Mouse (Mus musculus) forebrain, embryonic 11.5 days (tissue): ENCODE results near the gene Gabrb1. TPM values are rescaled to one million over a fixed set of nuclear protein-coding genes. Genes with fewer than 3 reads are reported as not detected.

ENCODE experiments used
- ATAC-seq: fragments of 200-750 bp; cut with Nextera tagmentation; replicated peaks from 2 replicates; pipeline ENCODE4 v1.8.0; 2017; ENCODE audit warnings: moderate TSS enrichment; ENCODE audit not compliant: low FRiP score
- DNase-seq: peaks from one replicate; pipeline ENCODE4 v3.0.0-alpha.2; 2017; ENCODE audit warnings: low spot score
- H3K27ac ChIP-seq: fragments of 300-500 bp; sonication (generic); 2 replicates; pipeline ENCODE4 v1.5.1; 2014; ENCODE audit warnings: low read depth, low read length
- H3K27me3 ChIP-seq: fragments of 300-500 bp; sonication (generic); 2 replicates; pipeline ENCODE4 v1.6.1; 2014; ENCODE audit warnings: mild to moderate bottlenecking, low read length, mixed read lengths; ENCODE audit not compliant: control insufficient read depth, insufficient read depth
- H3K36me3 ChIP-seq: fragments of 300-500 bp; sonication (generic); 2 replicates; pipeline ENCODE4 v1.6.1; 2014; ENCODE audit warnings: mild to moderate bottlenecking, low read length, moderate library complexity, mixed read lengths; ENCODE audit not compliant: control insufficient read depth, insufficient read depth
- H3K4me1 ChIP-seq: fragments of 300-500 bp; sonication (generic); replicated peaks from 2 replicates; pipeline ENCODE4 v1.6.1; 2014; ENCODE audit warnings: low read length, mixed read lengths; ENCODE audit not compliant: control insufficient read depth, insufficient read depth
- H3K4me2 ChIP-seq: fragments of 300-500 bp; sonication (generic); 2 replicates; pipeline ENCODE4 v1.6.1; 2014; ENCODE audit warnings: low read depth, mild to moderate bottlenecking, low read length, moderate library complexity, mixed read lengths; ENCODE audit not compliant: severe bottlenecking
- H3K4me3 ChIP-seq: fragments of 300-500 bp; sonication (generic); 2 replicates; pipeline ENCODE4 v1.5.1; 2014; ENCODE audit warnings: low read depth, low read length
- H3K9ac ChIP-seq: fragments of 300-500 bp; sonication (generic); 2 replicates; pipeline ENCODE4 v1.6.1; 2014; ENCODE audit warnings: low read length
- H3K9me3 ChIP-seq: fragments of 300-500 bp; sonication (generic); 2 replicates; pipeline ENCODE4 v1.6.1; 2016; ENCODE audit warnings: low read length, mixed read lengths; ENCODE audit not compliant: control insufficient read depth
- WGBS: fragments of 180-500 bp; shearing (Covaris S2); extraction: QIAGEN DNeasy Blood & Tissue Kit; methylation state at CpG from one replicate; pipeline ENCODE4 v1.1.7; 2014; 5-methylcytosine and 5-hydroxymethylcytosine counted together
- polyA plus RNA-seq: library from polyadenylated mRNA; unstranded; fragments of >200 nt; fragmentation: Nextera tagmentation; extraction: Ambion mirVana; gene quantifications from 2 replicates; pipeline ENCODE4 v1.2.1, GENCODE M21; 2014

Gabrb1 gene
- polyA plus RNA-seq, 1 experiment from 2014 or later, result 0.51 TPM

DNA sequence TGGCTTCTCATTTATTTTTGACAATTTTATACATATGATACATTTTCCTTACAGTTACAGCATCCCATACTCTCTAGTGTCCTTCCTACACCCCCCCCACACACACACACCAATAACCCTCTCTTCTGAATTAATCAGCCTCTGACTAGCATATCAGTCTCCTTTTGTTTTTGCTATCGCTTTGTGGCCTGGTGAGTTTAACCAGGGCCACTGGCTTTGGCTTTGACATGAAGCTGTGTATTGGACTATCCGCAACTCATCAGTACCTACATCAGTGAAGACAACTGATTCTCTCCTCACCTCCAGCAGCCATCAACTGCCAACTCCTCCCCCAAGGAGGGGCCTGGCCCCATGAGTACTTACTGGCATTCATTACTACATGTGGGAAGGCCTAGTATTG lies 437.1 kb downstream of the Gabrb1 start:
- no peaks in the 10 kb centered on the region for H3K36me3 ChIP-seq
- no peaks in the 10 kb centered on the region for H3K4me1 ChIP-seq
- WGBS, result 95% methylated on average over 2 of the region's 2 CpGs
- no peaks in the 10 kb centered on the region for H3K9me3 ChIP-seq
- H3K4me3 ChIP-seq, result no peak overlapping the region
- no peak overlapping the region for H3K9ac ChIP-seq
- H3K4me2 ChIP-seq, result no peak overlapping the region
- DNase-seq (no peak), ATAC-seq (no peak)
- no peak overlapping the region for H3K27ac ChIP-seq
- no peaks in the 10 kb centered on the region for H3K27me3 ChIP-seq

DNA sequence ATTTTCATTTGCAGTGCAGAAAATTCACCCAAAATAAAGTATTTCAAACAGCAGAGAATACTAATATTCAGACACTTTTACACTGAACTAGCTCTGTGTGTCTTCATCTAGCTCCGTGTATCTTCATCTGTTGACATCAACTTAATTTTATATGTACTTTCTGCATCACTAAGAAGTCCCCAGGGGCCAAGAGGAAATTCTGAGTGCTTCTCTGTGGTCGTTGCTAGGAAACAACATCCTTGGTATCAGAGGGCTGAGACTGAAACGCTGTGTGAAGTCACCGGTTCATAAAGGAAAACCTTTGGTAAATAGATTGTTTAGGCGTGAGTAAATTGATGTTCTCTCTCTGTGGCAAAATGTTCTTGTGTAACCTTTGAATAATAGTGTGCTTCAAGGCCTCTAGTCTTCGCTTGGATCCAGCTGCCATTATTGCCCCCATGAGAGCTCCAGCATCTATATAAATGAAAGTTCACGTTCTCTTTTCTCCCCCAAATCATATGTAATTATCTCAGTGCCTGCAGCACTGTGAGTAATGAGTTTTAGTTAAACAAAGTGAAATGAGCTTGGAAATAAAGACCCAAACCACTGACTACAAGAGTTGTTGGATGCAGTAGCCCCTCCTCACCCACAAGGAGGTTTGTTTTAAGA lies 446.5 kb downstream of the Gabrb1 start:
- Histone ChIP-seq H3K4me1 (no peaks in the 10 kb centered on the region), H3K4me3 (no peak overlapping the region), H3K27ac (no peak overlapping the region), H3K9me3 (no peaks in the 10 kb centered on the region), H3K27me3 (no peaks in the 10 kb centered on the region), H3K36me3 (no peaks in the 10 kb centered on the region), H3K9ac (no peak overlapping the region), H3K4me2 (no peak overlapping the region)
- WGBS, result 54% methylated on average over 7 of the region's 7 CpGs
- DNase-seq (no peak), ATAC-seq (0 out of 2 replicates have a peak, but pooled peaks have one; percentile 36)

DNA sequence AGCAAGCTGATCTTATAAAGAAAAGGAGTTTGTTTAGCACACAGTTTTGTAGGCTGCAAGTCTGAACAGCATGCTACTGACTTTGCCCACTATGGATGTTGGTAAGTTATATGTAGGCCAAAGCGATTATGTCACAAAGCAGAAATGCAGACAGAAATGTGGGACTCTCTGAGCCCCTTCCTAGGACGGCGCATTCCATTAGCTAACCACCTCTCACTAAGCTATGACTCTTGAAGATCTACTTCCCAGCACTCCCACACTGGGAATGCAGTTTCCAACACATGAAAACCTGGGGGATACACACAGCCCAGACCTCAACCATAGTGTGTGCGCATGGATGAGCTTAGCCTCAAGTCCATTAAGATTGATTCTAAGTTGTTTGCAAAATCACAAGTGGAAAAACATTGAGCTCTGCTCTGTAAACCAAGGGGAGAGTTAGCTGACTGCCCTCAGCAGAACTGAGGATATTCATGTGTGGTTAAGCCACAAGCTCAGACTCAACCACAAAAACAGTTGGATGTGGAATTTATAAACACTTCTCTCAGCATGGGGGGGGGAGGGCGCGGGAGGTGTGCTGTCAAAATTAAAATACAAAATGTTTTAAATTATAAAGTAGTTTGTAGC lies 464.6 kb downstream of the Gabrb1 start:
- WGBS, result 95% methylated on average over 6 of the region's 6 CpGs
- DNase-seq (no peak), ATAC-seq (no peak)
- no peaks in the 10 kb centered on the region for H3K36me3 ChIP-seq
- H3K4me3 ChIP-seq, result no peak overlapping the region
- no peaks in the 10 kb centered on the region for H3K9me3 ChIP-seq
- no peaks in the 10 kb centered on the region for H3K27me3 ChIP-seq
- no peak overlapping the region for H3K4me2 ChIP-seq
- H3K4me1 ChIP-seq, result no peaks in the 10 kb centered on the region
- no peak overlapping the region for H3K9ac ChIP-seq
- H3K27ac ChIP-seq, result no peak overlapping the region

DNA sequence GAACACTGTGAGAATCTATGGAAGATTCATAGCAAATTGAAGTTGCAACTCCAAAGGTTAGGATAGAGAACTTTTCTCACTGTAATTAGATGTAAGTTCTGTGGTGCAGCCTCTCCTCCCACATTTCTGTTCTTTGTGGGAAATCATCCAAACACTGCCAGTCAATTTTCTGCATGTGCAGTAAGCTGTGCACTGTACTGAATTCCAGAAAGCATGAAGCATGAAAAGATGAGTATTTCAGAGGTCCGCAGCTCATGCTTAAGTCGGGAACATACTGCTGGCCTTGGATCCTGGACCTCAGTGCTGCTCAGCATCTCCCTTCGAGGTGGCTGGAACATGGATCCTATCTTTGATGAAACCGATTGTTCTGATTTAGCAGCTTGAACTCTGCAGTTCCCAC lies 468.8 kb downstream of the Gabrb1 start:
- 88% methylated on average over 4 of the region's 4 CpGs for WGBS
- no peak overlapping the region for H3K4me3 ChIP-seq
- ATAC-seq (no peak), DNase-seq (no peak)
- no peaks in the 10 kb centered on the region for H3K4me1 ChIP-seq
- H3K36me3 ChIP-seq, result no peaks in the 10 kb centered on the region
- no peak overlapping the region for H3K27ac ChIP-seq
- H3K4me2 ChIP-seq, result no peak overlapping the region
- no peaks in the 10 kb centered on the region for H3K27me3 ChIP-seq
- H3K9me3 ChIP-seq, result no peaks in the 10 kb centered on the region
- no peak overlapping the region for H3K9ac ChIP-seq

DNA sequence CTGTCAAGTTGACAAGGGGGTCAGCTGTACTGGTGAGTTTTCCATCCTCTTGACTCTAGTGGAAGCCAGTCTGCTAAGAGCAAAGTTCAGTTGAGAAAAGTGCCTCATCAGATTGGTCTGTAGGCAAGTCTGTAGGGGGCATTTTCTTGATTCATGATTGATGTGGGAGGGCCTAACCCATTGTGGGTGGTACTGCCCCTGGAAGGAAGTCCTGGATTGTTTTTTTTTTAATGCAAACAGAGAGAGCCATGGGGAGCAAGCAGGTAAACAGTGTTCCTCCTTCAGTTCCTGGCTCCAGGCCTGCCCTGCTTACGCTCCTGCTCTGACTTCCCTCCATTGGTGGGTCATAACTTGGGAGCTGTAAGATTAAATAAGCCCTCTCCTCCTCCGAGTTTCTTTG lies 476.0 kb downstream of the Gabrb1 start:
- no peaks in the 10 kb centered on the region for H3K4me1 ChIP-seq
- DNase-seq (no peak), ATAC-seq (no peak)

DNA sequence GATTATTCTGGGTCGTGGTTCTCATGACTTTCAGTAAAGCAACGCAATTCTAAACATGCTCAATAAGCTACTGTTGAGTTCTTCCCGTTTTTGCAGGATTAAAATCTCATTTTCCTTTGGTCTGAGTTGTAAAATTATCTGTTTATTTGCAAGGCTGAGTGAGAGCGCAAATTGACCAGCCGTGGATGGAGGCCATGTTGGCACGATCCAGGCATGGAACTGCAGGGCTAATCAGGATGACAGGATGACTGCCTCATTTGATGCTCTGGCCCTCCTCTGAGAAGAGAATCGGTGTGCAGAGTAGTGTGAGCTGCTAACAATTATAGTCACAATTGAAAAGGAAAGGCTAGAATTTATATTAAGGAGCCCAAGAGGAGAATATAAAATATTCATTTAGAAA lies 480.3 kb downstream of the Gabrb1 start:
- Histone ChIP-seq H3K27me3 (no peaks in the 10 kb centered on the region), H3K4me1 (no peaks in the 10 kb centered on the region), H3K9ac (no peak overlapping the region), H3K4me3 (no peak overlapping the region), H3K4me2 (no peak overlapping the region), H3K27ac (no peak overlapping the region), H3K36me3 (no peaks in the 10 kb centered on the region), H3K9me3 (no peaks in the 10 kb centered on the region)
- 87% methylated on average over 7 of the region's 7 CpGs for WGBS
- ATAC-seq, result no peak
- DNase-seq, result no peak

More for the DNA sequence above, 476.0 kb downstream of the Gabrb1 start:
- H3K4me2 ChIP-seq, result no peak overlapping the region
- no peaks in the 10 kb centered on the region for H3K27me3 ChIP-seq
- no peak overlapping the region for H3K27ac ChIP-seq
- 80% methylated on average over 2 of the region's 2 CpGs for WGBS
- H3K9me3 ChIP-seq, result no peaks in the 10 kb centered on the region
- no peaks in the 10 kb centered on the region for H3K36me3 ChIP-seq
- H3K4me3 ChIP-seq, result no peak overlapping the region
- H3K9ac ChIP-seq, result no peak overlapping the region

DNA sequence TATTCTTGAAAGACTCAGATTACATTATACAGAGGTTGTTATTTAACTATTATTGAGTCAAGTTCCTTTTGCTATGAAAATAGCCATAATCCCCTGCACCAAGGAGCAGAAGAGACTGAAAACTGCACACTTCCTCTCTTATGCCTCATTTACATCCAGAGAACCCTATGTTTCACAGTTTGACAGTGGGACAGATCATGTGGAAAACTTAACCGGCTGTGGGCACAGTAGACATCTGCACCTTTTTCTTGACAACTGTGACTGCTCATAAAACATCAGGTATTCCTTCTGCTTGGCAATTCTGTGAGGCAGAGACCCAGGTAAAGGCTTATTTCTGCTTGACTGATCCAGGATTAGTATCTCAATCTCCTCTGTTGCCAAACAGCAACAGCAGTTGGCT lies 481.7 kb downstream of the Gabrb1 start:
- Histone ChIP-seq H3K36me3 (no peaks in the 10 kb centered on the region), H3K4me1 (no peaks in the 10 kb centered on the region), H3K9ac (no peak overlapping the region), H3K27ac (no peak overlapping the region), H3K9me3 (no peaks in the 10 kb centered on the region), H3K27me3 (no peaks in the 10 kb centered on the region), H3K4me3 (no peak overlapping the region), H3K4me2 (no peak overlapping the region)
- DNase-seq (no peak), ATAC-seq (no peak)
- 74% methylated on average over 1 of the region's 1 CpGs for WGBS

DNA sequence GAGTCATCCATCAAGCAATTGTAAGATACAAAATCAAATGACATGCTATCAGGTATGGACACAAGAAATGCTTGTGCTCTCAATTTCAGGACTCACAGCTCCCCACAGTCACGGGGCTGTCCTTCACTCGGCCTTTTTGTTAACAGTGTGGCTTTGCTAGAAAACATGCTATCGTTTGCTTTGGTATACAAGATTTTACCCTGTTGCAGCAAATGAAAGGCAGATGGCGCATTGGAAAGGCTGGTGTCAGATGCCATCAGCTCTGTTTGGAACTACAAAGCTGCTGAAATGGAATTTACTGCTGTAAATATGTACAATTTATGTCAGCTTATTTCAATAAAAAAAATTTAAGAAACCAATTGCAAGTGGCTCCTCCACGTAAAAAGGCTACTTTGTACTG lies 490.8 kb downstream of the Gabrb1 start:
- no peak for DNase-seq
- Histone ChIP-seq H3K4me3 (no peak overlapping the region), H3K27me3 (no peaks in the 10 kb centered on the region), H3K27ac (no peak overlapping the region), H3K9me3 (no peaks in the 10 kb centered on the region), H3K4me1 (0 out of 2 replicates have a peak, but pooled peaks cover 2% of the 10 kb centered on the region), H3K9ac (no peak overlapping the region), H3K4me2 (no peak overlapping the region), H3K36me3 (no peaks in the 10 kb centered on the region)
- 55% methylated on average over 5 of the region's 5 CpGs for WGBS
- no peak for ATAC-seq

DNA sequence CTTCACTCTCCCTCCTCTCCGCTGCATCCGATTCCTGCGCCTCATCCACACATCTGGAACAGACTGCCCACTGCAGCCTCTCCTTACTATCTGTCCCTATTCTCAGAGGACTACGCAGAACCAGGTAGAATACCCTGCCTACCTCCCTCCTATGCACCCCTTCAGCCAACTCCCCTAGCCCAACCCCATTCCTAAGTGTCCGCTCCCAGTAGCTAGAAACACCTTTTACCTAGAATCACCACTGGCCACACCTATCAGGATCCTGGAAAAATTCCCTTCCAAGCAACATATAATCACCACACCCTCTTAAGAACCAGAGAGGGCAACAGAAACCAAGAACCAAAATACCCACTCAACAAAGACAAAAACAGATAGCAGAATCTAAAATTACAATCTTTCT lies 493.0 kb downstream of the Gabrb1 start:
- Histone ChIP-seq H3K9me3 (no peaks in the 10 kb centered on the region), H3K36me3 (no peaks in the 10 kb centered on the region), H3K4me2 (no peak overlapping the region), H3K4me3 (no peak overlapping the region), H3K27ac (no peak overlapping the region), H3K9ac (no peak overlapping the region), H3K27me3 (no peaks in the 10 kb centered on the region), H3K4me1 (0 out of 2 replicates have a peak, but pooled peaks cover 2% of the 10 kb centered on the region)
- ATAC-seq, result no peak
- no peak for DNase-seq
- WGBS, result 93% methylated on average over 5 of the region's 5 CpGs
